Mouse (Mus musculus) layer of hippocampus, adult 8-10 months (tissue): ENCODE data around the gene Chrna1. TPM values are rescaled to one million over a fixed set of nuclear protein-coding genes. Genes with fewer than 3 reads are reported as not detected.
A peak's percentile ranks its signal among the peaks of the same experiment; 100 is the strongest.

Experiments used
- DNase-seq, 2 experiments: peaks; one replicate each; pipeline ENCODE4 v3.0.0; 2022; ENCODE audit warnings: low spot score in 2 of 2
- total RNA-seq, 4 experiments: library from RNA; stranded (reverse); gene quantifications; 2 replicates each; pipeline ENCODE4 v1.2.4; 2022

Chrna1 gene
- total RNA-seq, 4 experiments from 2014 or later: 0.24 to 0.60 (median 0.43) TPM

DNA sequence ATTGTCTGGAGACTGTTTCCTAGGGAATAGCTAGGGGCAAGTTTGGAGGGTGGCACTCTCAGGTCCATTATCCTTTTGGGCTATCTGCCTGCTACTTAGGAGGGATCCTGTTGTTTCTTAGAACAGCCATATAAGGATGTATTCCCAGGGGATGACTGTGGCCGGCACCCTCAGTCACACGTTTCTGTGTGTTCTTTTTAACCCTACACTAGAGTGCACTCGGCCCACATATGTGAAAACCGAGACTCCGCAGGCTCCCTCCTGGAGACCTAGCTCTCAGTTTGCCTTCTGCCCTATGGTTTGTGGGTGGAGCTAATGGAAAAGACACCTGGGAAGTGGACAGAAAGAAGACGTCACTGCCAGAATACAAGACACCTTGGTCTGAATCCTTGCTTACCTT lies 11.1 kb upstream of the Chrna1 start:
- no peak for DNase-seq

DNA sequence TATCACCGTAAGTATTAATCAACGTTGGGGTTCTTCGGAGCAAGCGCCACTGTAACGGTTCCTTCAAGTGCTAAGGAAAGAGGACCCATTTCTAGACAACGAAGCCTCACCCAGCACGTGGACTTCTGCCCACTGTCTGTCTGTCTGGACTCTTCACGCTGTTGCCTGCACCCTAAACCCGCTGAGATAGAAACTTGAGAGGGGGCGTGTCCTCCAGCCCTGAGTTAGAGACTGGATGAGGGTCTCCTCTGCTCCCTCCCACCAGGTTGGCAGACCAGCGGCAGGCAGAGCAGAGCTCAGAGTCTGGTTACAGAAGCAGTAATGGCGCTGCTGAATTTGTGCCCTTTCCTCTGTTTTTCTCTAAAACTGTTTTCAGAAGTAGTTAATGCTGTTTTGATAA lies 10.0 kb upstream of the Chrna1 start:
- DNase-seq: no peak

DNA sequence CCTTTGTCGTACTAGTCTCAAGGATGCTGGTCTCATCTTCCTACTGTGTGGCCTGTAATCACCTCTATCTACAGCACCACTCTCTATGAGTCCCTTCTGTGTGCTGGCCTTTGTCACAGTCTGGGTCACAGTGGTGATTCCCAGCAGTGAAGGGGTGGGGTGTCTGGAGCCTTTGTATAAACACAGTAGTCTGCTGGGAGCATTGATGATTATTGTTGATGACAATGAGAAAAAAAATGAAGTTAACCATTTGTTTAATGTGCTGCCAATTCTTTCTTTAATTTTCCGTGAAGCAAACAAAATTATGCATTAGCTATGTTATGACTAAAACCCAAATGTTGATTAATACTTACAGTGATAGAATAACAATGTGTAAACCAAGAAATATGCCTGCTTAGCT lies 8.8 kb upstream of the Chrna1 start:
- no peak for DNase-seq

DNA sequence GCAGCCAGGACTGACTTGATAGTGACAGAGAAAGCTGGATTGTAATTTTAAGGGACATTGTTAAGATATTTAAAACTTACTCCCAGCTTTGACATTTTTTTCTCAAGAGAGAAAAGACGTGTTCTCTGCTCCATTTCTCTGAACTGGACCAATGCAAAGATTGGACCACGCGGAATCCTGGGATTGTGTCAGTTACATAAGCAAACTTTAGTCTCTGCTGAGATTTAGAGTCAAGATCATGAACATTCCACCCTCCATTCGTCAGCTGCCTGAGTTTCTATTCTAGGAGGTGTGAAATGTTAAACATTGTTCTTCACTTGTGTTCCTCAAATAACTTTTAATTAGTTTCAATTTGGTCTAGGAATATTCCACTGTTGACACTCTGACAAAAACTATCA lies 7.0 kb upstream of the Chrna1 start:
- DNase-seq: no peak

DNA sequence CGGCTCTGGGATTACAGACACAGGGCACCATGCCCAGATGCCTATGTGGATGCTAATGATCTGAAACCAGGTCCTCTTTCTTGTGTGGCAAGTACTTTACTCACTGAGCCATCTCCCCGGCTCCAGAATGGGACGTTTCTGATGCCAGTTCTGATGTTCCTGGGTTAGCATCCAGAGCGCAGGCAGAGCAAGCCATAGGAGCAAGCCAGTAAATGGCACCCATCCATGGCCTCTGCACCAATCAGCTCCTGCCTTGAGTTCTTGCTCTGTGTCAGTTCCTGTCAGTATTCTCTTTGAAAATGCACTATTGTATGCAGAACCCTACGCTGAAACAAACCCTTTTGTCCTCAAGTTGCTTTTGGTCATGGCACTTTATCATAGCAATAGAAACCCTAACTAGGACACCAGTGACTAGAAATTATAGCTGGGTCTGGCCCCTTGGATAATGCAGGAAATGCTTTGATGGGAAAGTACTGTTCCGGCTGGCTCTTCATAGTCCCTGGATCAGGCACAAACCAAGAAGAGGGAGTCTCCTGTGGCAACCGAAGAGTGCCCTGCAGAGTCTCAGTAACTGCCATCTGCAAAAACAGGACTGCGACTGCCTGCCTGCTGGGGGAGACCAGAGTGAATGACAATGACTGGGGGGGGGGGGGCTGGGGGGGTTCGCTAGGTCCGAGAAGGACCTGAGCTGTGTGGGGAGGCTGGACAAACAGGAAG lies 6.4 kb upstream of the Chrna1 start:
- no peak for DNase-seq

DNA sequence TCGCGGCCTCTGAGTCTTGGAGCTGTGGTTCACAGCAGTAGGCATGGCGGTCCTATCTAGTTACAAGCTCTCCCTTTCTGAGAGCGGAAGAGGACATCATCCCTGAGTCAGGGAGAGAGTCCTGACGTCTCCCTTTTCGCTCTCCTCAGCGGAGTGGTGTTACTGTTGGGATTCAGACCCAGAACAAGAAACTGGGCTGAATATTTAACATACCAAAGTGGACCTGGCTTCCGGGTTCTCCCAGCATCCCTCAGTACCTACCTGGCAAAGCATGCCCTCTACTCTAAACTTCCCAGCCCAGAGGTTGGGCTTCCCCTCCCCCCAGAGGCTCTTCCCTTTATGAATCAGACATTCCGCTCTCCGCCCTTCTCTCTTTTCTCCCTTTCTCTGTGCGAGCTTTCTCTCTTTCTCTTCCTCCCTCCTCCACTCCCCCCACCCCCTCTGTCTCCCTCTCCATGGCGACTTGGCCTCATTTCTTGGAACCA lies 5.3 kb upstream of the Chrna1 start:
- no peak for DNase-seq

DNA sequence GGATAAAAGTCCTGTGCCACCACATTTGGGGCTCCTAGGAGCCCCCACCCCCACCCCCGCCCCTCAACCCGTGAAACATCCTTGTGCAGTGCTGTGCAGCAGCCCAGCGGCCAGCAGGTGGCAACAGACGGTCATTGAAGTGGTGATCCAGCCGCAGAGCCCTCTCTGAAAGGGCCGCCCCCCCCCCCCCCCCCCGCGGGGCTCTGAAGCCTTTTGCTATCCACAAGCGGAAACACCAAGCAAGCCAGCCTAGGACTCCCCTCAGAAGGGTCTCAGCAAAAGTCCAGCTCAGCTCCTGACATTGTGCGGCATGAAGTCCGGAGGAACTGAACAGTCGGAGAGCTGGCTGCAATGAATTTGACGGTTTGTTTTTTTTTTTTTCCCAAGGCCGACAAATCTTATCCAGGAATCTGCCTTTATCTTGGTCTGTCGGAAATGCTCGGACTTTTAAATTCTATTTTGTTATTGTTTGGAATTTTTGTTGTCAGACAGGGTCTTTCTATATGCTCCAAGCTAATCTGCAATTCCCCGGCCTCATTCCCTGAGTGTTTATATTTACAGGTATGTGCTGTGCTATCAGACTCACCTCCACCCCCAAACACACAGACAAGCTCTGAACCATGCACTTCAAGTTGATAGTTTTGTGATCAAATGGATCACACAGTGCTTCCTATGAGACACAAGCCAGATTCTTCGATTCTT lies 4.7 kb upstream of the Chrna1 start:
- DNase-seq: peak in 1 of 2 experiments; percentile 79

DNA sequence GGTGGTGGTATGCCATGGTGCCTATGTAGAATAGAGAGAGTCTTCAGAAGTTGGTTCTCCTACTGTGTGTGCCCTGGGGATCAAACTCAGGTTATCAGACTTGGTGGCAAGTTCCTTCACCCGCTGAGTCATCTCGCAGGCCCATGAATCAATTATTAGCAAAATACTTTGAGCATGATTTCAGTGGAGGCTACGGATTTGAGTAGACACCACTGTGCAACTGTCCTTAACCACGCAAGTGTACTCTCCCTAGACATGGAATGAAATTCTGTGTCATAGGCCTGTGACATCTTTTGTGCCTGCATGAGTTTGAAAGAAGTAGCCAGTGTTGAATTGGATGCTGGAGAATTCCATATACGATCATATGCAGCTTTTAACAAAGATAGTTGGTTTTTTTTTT lies 582 bp upstream of the Chrna1 start:
- no peak for DNase-seq

DNA sequence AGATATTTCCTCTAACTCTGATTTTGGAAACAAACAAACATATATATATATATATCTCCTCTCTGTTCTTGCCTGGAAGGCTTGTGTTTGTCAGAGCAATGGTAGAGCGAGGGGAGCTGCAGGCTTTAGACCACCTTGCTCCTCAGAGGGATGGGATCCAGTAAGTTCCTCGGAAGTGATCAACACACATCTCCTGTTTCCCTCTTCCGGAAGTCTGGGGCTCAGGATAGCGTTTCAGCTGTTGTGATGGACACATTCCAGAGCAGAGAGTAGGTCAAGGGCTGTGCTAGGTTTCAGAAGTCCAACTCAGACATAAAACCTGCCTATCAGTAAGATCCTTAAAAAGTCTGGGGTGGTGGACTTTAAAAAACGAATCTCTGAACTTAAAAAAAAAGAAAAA lies 970 bp downstream of the Chrna1 start:
- DNase-seq: no peak

DNA sequence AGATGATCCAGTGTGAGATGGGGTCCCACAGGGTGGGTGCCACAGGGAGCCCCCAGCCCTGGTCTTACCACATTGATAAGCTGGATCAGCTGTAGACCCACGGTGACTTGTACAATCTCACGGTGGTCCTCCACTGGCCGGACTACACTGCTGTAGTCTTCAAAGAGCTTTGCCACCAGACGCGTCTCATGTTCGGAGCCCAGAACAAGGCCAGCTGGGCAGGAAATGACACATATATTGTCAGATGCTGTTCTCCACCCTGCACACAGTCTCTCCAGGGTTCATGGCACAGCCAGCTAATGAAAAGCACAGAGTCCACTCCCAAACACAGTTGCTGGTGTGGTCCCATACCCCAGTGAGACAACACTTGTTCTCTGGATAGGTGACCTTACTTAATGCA lies 5.7 kb downstream of the Chrna1 start:
- no peak for DNase-seq

DNA sequence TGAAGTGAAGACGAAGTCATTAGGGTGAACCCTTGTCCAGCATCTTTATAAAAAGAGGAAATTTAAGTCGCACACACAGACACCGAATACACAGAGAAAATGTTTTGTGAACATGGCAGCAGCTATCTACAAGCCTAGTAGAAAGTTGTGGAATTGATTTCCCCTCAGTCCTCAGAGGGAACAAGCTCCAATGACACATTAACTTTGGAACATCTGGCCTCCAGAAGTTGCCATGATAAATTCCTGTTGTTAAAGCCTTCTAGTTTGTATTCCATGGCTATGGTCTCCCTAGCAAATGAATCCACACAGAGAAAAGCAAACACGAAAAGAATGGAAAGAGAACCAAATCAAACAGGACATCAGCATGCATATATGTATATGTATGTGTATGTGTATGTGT lies 6.6 kb downstream of the Chrna1 start:
- no peak for DNase-seq

DNA sequence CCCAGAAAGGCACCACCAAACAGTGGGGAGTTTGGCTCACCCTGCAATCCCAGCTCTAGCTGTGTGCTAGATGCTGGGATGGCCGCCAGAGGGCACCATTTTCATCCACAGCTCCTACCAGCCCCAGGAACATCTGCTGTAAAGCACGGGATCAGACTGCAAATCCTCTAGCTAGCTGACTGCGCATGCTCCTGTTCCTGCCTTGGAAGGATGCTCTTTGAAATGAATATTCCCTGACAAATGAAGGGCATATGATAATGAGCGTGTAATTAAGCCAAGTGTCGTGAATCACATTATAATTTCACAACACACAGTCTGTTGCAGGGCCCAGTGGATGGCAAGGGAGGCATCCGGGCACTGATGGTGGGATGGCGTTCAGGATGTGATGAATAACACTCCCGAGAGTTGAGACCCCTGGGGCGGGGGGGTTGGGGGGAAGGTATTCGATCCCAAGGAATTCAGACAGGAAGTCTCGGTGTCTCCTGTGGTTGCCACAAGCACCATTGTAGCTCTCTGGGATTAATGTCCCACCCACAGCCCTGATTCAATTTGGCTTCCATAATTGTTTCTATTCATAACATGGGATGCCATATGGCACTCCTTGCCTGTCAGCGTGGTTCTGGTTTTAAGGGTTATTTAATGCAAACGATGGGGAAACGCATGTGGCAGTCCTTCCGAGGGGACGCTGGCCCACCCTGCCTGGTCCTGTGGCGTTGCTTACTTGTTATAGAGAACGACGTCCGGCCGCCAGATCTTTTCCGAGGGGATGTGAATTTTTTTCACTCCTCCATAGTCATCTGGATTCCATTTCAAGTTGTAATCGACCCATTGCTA lies 7.4 kb downstream of the Chrna1 start:
- peak; percentile 94 for DNase-seq

DNA sequence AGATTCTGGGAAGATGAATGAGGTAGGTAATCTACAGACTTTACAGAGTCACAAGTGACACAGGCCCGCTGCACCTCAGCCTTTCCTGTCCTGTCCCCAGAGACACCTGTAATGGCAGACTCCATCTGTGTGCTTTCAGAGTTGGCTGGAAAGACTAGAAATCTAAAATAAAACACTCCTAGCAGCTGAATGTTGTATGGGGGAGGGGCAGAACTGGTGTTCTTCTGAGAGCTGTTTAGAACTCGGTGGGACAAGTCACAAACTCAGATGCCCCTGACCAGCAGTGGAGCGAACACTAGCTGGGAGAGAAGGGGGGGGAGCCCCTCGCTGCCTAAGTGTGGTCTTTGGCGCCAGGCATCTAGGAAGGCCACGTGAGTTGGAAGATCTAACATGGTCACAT lies 8.2 kb downstream of the Chrna1 start:
- no peak for DNase-seq

DNA sequence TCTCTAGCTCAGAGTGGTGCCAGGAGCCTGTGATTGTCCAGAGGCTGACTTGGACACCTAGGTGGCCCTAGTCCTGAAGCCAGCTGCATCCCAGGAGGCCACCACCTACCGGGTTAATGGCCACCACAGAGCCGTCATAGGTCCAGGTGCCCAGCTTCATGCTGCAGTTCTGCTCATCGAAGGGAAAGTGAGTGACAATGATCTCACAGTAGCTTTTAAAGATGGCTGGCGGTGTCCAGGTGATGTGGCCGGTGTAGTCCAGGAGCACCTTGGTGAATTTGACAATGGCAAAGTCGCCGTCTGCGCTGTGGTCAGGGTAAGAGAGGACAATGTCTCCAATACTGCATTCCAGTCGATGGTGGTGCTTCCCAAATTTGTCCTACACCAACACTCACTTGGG lies 8.8 kb downstream of the Chrna1 start:
- DNase-seq: no peak

DNA sequence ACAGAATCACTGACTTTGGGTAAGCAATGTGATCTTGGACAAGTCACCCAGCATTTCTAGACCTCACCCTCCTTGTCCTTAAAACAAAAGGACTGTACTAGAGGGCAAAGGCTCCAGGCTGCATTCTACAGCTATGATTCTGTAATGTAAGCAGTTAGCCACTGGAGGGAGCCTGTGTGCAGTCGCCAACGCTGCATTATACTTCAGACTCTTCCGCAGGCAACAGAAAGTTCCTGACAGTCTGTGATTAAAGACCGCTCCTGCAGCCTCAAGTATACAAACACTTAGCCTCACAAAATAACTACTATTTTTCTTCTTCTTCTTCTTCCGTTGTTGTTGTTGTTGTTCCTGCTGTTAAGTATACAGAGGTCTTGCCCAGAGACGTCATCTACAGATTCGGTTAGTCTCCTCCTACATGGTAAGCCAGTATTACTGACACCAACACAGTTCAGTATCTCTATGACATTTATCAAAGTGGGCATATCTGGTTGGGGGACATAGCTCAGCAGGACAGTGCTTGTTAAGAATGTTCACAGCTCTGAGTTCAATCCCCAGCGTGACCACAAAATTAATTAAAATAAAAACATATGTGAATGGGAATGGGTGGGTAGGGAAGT lies 13.0 kb downstream of the Chrna1 start:
- peak in 1 of 2 experiments; percentile 57 for DNase-seq

DNA sequence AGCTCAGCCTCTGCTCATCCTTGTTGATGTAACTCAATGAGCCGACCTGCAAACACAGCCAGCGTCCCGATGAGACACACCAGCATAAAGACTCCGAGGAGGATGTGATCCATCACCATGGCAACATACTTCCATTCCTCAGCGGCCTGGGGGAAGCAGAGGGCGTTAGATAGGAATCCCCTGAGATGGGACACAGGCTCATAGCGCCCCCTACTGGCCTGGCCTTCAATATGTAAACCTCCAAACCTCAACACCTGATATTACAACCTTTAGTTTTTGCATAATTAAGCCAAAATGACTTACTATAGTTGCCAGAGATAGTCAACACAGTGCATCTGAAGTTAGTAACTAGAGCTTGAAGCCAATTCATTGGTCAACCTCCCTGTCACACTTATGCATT lies 14.0 kb downstream of the Chrna1 start:
- DNase-seq: no peak

DNA sequence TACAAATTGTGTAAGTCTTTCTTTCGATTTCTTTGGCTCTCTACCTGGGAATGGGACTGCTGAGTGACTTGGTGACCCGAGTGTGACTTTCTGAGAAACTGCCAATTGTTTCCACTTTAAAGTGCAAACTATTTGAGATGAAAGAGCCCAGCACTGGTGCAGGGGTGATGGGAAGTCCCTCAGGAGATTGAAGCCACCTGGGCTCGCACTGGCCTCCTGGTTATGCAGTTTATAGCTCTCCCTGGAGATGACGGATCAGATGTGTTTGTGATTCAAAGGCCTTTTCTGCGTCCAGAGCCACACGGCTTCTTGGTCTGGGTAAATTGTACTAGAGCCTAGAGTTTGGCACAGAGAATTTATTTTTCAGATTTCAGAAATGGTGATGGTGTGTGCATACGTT lies 16.4 kb downstream of the Chrna1 start:
- DNase-seq: no peak

DNA sequence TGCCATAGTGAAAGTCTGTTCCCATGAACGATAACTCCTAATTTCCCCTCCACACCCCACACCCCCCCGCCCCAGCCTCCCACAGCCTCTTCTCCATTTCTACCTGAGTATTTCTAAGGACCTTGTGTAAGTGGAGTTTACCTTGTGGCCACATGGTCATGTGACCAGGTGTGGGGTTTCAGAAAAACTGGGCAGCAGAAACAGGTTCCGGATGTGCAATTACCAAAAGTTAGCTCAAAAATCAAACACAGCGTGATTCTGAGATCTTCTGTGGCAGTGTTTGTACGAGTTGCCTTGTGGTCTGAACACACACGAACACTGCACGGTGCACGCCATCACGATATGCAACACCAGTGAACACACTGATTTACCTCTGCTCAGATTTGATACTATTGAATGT lies 17.5 kb downstream of the Chrna1 start:
- DNase-seq: no peak

DNA sequence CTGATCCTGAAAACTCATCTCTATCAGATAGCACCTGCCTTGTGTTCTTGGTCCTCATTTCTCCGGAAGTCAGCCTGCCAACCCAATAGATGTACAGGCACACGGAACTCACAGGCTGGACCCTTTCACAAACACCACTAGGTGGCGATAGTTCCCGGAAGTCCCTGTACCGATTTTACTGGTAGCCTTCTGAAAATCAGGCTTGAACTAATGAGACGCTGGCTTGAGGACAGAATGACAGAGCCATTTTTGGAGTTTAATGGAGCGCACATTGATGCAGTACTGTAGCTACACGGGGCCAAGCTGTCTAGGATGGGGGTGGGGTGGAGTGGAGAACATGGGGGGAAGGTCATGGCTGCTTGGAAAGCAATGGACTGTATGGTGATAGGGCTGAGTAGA lies 18.5 kb downstream of the Chrna1 start:
- no peak for DNase-seq

DNA sequence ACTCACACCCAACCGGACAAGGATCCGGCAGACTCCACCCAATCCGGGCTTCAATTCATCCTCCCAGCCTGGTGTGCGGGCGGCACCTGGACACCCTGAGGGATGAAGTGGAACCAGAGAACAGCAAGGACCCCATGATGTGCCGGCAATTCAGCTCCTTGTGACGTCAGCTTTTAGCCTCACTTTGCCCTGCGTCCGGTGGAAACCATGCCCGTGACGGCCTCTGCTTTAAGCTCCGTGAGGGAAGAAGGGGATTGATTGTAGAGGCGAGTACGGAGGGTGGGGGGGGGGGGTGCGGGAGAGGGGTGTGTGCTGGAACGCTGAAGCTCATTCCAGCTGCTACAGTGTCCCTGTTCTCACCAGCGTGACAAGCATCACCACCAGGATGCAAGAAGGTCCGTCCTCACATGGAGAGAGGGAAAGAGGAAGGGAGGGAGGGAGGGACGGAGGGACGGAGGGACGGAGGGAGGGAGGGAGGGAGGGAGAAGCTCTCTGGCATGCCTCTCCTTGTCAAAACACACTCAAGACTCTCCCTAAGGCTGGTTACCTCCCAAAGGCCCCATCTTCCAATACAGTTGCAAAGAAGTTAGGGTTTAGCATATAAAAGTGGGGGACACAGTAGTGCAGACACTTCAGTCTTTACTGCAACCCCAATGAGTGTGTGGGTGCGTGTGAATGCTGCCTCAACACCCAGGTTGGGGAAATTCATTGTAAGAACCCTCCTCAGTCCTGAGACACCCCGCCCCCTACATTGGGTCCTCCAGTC lies 19.1 kb downstream of the Chrna1 start:
- no peak for DNase-seq

DNA sequence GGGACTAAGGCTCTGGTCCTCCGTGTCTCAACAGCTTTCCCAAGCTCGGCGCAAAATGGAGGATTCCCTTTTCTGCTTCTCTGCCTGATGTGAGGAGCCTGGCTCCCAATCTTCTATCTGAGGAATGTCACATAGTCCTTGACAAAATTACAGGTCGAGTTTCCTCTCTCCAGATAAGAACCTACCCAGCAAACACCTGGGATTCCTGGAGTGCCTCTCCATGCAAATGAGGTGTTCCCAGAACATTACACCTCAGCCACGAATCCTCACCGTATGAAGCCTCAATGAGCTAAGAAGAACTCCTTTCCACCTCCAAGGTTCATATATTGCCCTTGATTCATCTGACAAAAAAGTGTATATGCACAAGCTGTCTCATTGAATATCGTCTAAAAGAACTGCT lies 19.7 kb downstream of the Chrna1 start:
- no peak for DNase-seq
